Mouse (Mus musculus) heart, adult 2 months (tissue): Measurements from ENCODE around the gene Tenm4.

Experiments used
- CTCF ChIP-seq: fragments of 200-600 bp; IDR thresholded peaks from 2 replicates; pipeline ENCODE4 v1.8.1; 2022; ENCODE audit warnings: antibody characterized with exemption, mild to moderate bottlenecking, moderate library complexity
- POLR2A ChIP-seq: fragments of 200-500 bp; IDR thresholded peaks from 2 replicates; pipeline ENCODE4 v1.6.1; 2011; ENCODE audit warnings: mild to moderate bottlenecking, low read depth, low read length, control low read depth; ENCODE audit not compliant: insufficient read depth

GRCm38 (mm10) chr7:96617371-96617770, 446.3 kb downstream of the Tenm4 start:
- TF ChIP-seq CTCF (no peak), POLR2A (no peak)
